Mouse (Mus musculus): ENCODE data around the gene Duxbl3. TPM values are rescaled to one million over a fixed set of nuclear protein-coding genes. Genes with fewer than 3 reads are reported as not detected.

The Duxbl3 gene
- polyA plus RNA-seq, 1 experiment from 2014 or later, result 4.7 TPM

- H3K9ac ChIP-seq, result no peak overlapping the region
- H3K27ac ChIP-seq, result no peak overlapping the region
- no peak for ATAC-seq
- H3K4me2 ChIP-seq, result no peak overlapping the region
- no peaks in the 10 kb centered on the region for H3K27me3 ChIP-seq
- H3K9me3 ChIP-seq (replicated peaks), result no peaks in the 10 kb centered on the region
- H3K36me3 ChIP-seq (ENCODE audit: poor library complexity, severe bottlenecking), result no peaks in the 10 kb centered on the region
- H3K4me3 ChIP-seq, result no peak overlapping the region
- no peaks in the 10 kb centered on the region for H3K4me1 ChIP-seq
- 74% methylated on average over 3 of the region's 3 CpGs for WGBS
These were observed 58.5 kb downstream of the Duxbl3 start for GRCm38 (mm10) chr14:26316246-26316730.

Other genes starting within 250 kb of the Duxbl3 start
- 4.4 and 4.6 TPM in 2 replicates for gene Gm9780, start 215.3 kb upstream of the Duxbl3 start, polyA plus RNA-seq (2015; fragmentation: Nextera tagmentation; extraction: Ambion mirVana)
- gene Tmem254c, start 190.6 kb upstream of the Duxbl3 start, polyA plus RNA-seq (2015; fragmentation: Nextera tagmentation; extraction: Ambion mirVana), result 13.1 and 14.4 TPM in 2 replicates
- gene Cphx2, start 176.4 kb upstream of the Duxbl3 start, polyA plus RNA-seq (2015; fragmentation: Nextera tagmentation; extraction: Ambion mirVana), result not detected in 2 replicates
- not detected in 2 replicates for gene Cphx3, start 175.7 kb upstream of the Duxbl3 start, polyA plus RNA-seq (2015; fragmentation: Nextera tagmentation; extraction: Ambion mirVana)
- 0.45 TPM in 1 of 2 replicates, not detected in the other for gene Duxbl2, start 139.6 kb upstream of the Duxbl3 start, polyA plus RNA-seq (2015; fragmentation: Nextera tagmentation; extraction: Ambion mirVana)
- 1.6 and 2.3 TPM in 2 replicates for gene Plac9b, start 75.5 kb upstream of the Duxbl3 start, polyA plus RNA-seq (2015; fragmentation: Nextera tagmentation; extraction: Ambion mirVana)
- 14.4 and 17.2 TPM in 2 replicates for gene Tmem254b, start 50.9 kb upstream of the Duxbl3 start, polyA plus RNA-seq (2015; fragmentation: Nextera tagmentation; extraction: Ambion mirVana)

Data from forebrain, embryonic 13.5 days (tissue).